Mouse (Mus musculus) lung, embryonic 16.5 days (tissue): ENCODE results near the gene Bace2. TPM values are rescaled to one million over a fixed set of nuclear protein-coding genes. Genes with fewer than 3 reads are reported as not detected.

Experiments used
- ATAC-seq: fragments of 200-750 bp; cut with Nextera tagmentation; 2 replicates; pipeline ENCODE4 v1.8.0; 2017; ENCODE audit warnings: low read depth, mild to moderate bottlenecking, moderate library complexity
- H3K27ac ChIP-seq: fragments of 300-500 bp; sonication (generic); 2 replicates; pipeline ENCODE4 v1.5.1; 2014; ENCODE audit warnings: mild to moderate bottlenecking, control low read depth, low read length
- H3K27me3 ChIP-seq: fragments of 300-500 bp; sonication (generic); 2 replicates; pipeline ENCODE4 v1.6.1; 2014; ENCODE audit warnings: low read depth, low read length, mixed read lengths; ENCODE audit not compliant: control insufficient read depth, insufficient read depth
- H3K36me3 ChIP-seq: fragments of 300-500 bp; sonication (generic); 2 replicates; pipeline ENCODE4 v1.6.1; 2014; ENCODE audit warnings: low read length; ENCODE audit not compliant: control insufficient read depth, insufficient read depth
- H3K4me1 ChIP-seq: fragments of 300-500 bp; sonication (generic); replicated peaks from 2 replicates; pipeline ENCODE4 v1.6.1; 2014; ENCODE audit warnings: low read length, mixed read lengths; ENCODE audit not compliant: control insufficient read depth, insufficient read depth
- H3K4me2 ChIP-seq: fragments of 300-500 bp; sonication (generic); 2 replicates; pipeline ENCODE4 v1.6.1; 2014; ENCODE audit warnings: low read depth, low read length, control low read depth
- H3K4me3 ChIP-seq: fragments of 300-500 bp; sonication (generic); 2 replicates; pipeline ENCODE4 v1.5.1; 2014; ENCODE audit warnings: mild to moderate bottlenecking, low read length, control low read depth
- H3K9ac ChIP-seq: fragments of 300-500 bp; sonication (generic); 2 replicates; pipeline ENCODE4 v1.6.1; 2014; ENCODE audit warnings: low read length, control low read depth
- H3K9me3 ChIP-seq: fragments of 300-500 bp; sonication (generic); 2 replicates; pipeline ENCODE4 v1.6.1; 2016; ENCODE audit warnings: low read length; ENCODE audit not compliant: control insufficient read depth
- WGBS: fragments of 180-500 bp; shearing (Covaris S2); extraction: QIAGEN DNeasy Blood & Tissue Kit; methylation state at CpG from one replicate; pipeline ENCODE4 v1.1.7; 2014; 5-methylcytosine and 5-hydroxymethylcytosine counted together
- polyA plus RNA-seq: library from polyadenylated mRNA; unstranded; fragments of >200 nt; fragmentation: Nextera tagmentation; extraction: Ambion mirVana; gene quantifications from 2 replicates; pipeline ENCODE4 v1.2.1, GENCODE M21; 2015

Gene Bace2
- polyA plus RNA-seq, 1 experiment from 2014 or later: 11.9 TPM

DNA sequence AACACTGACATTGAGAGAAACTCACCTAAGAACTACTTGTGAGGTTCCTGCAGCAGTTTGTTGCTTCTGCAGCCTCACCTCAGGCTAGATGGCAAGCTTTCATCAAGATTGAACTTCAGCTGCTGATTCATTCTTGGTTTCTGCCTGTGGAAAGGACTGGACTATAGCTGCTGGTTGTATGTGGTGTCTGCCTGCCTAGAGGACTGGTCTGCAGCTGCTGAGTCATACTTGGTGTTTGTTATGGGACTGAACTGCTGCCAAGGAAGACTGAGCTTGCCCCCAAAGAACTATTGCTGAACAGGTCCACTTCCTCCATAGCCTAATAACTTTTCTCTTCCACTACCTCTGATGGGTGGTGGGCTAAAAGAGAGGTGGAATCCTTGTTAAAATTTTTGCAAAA, 90.8 kb downstream of the Bace2 start:
- Histone ChIP-seq H3K27me3 (no peaks in the 10 kb centered on the region), H3K4me2 (no peak overlapping the region), H3K4me3 (no peak overlapping the region), H3K9ac (no peak overlapping the region), H3K4me1 (no peaks in the 10 kb centered on the region), H3K36me3 (no peaks in the 10 kb centered on the region), H3K9me3 (no peaks in the 10 kb centered on the region), H3K27ac (no peak overlapping the region)
- ATAC-seq: no peak

DNA sequence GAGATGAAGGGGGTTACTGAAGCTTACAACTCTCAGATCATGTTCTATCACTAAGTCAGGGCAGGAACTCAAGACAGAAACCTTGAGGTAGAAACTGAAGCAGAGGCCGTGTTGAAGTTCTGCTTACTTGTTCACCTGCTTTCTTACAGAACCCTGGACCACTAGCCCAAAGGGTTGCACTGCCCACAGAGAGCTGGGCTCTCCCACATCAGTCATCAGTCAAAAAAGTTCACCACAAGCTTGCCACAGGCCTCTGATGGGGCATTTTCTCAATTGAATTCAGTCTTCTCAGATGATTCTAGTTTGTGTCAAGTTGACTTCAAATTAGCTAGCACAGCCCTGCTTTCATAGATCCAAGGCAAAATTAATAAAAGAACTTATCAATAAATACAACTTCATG, 103.3 kb downstream of the Bace2 start:
- Histone ChIP-seq H3K4me1 (0 out of 2 replicates have a peak, but pooled peaks cover 2% of the 10 kb centered on the region), H3K9me3 (no peaks in the 10 kb centered on the region), H3K27me3 (no peaks in the 10 kb centered on the region), H3K27ac (no peak overlapping the region), H3K4me3 (no peak overlapping the region), H3K9ac (no peak overlapping the region), H3K4me2 (no peak overlapping the region), H3K36me3 (no peaks in the 10 kb centered on the region)
- 69% methylated on average over 1 of the region's 1 CpGs for WGBS
- no peak for ATAC-seq

DNA sequence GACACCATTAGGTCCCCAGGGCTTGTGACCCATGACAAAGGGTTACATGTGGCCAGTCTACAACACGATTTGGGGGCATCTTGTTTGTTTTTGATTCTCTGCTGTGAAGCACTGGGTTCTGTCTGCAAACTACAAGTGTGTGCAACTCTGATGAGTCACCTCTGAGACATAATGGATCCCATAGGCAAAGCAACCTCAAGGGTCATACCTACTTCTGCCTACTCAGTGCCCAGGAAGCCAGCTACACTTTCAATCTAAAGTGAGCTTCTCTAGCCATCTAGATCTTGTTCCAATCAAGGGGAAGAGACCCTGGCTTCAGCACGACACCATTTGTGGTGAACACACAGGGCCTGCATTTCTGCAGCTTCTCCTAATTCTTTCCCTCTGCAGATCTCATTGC, 104.7 kb downstream of the Bace2 start:
- Histone ChIP-seq H3K9ac (no peak overlapping the region), H3K4me1 (0 out of 2 replicates have a peak, but pooled peaks cover 2% of the 10 kb centered on the region), H3K27me3 (no peaks in the 10 kb centered on the region), H3K36me3 (no peaks in the 10 kb centered on the region), H3K9me3 (no peaks in the 10 kb centered on the region), H3K27ac (no peak overlapping the region), H3K4me3 (no peak overlapping the region), H3K4me2 (no peak overlapping the region)
- WGBS: 58% methylated on average over 2 of the region's 2 CpGs
- ATAC-seq: no peak

DNA sequence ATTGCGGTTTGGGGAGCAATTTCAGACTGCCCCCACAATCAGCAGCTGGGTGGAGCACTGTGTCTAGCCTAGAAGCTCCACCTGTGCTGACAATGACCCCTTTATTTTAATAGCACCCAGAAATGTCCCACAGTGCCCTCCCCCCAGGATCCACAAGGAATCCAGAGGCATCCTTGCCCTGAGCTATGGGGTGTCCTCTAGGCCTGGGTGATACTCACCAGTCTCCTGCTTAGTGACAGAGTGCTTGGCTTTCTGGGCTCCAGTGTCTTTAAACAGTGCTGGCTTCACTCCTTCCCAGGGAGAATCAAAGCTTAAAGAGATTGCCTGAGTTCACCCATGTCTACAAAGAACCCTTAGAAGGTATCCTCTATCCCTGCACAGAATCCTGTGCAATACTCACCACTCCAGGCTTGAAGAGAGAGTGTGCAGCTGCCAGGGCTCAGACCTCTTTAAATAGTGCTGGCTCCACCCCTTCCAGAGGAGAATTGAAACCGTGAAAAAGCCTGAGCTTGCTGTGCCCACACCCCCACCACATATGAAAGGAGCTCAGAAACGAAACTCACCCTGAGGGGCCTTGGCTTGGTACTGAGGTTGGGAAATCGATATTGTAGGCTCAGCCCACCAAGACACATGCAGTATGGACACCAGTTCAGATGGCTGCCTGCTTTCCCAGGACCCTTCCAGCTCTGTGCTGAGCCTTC, 106.1 kb downstream of the Bace2 start, which contains the start of gene Mx1:
Mx1 (minus strand) TSS at position 427 of the 701 bp plus-strand sequence.
- 0 out of 2 replicates have a peak, but pooled peaks cover 2% of the 10 kb centered on the region for H3K4me1 ChIP-seq
- H3K36me3 ChIP-seq: no peaks in the 10 kb centered on the region
- no peak within 1 kb of the TSS for H3K27ac ChIP-seq
- H3K4me3 ChIP-seq: no peak within 1 kb of the TSS
- 28% methylated on average over 4 of the region's 4 CpGs for WGBS
- H3K4me2 ChIP-seq: no peak within 1 kb of the TSS
- H3K9ac ChIP-seq: no peak within 1 kb of the TSS
- no peaks in the 10 kb centered on the region for H3K27me3 ChIP-seq
- H3K9me3 ChIP-seq: no peaks in the 10 kb centered on the region
- ATAC-seq: peak; percentile 57

DNA sequence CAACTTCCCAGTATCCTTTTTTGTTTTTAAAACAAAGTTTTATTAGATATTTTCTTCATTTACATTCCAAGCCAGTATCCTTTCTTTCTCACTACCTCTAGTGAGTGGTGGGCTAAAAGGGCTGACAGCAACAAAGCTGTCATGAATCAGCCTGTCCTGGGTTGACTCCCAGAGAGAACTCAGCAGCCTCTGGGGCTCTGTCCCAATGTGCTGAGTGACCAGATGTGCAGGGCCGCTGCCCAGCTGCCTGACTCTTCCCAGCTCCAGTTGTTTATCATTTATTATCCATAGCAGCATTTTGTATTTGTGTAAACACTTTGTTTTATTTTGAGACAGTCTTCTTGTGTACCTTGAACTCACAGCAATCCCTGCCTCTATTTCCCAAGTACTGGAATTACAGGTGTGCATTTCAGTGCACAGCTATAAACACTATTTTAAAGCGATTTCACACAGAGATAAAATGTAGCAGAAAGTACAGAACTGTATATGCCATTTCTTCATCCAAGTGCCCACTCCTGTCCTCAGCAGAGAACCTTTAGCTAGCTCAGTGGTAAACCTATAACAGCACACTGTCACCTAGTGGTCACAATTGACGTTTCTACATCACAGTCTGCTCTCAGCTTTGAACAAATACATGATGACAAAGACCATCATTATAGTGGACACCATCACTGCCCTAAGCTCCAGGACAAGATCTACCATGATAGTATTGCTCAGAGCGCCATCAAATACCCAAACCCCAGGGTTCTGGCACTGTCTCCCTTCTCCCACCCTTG, 109.8 kb downstream of the Bace2 start:
- Histone ChIP-seq H3K36me3 (no peaks in the 10 kb centered on the region), H3K27ac (no peak overlapping the region), H3K9me3 (no peaks in the 10 kb centered on the region), H3K4me1 (0 out of 2 replicates have a peak, but pooled peaks cover 2% of the 10 kb centered on the region), H3K4me3 (no peak overlapping the region), H3K27me3 (no peaks in the 10 kb centered on the region), H3K4me2 (no peak overlapping the region), H3K9ac (no peak overlapping the region)
- ATAC-seq: 0 out of 2 replicates have a peak, but pooled peaks have one; percentile 34
- 43% methylated on average over 4 of the region's 4 CpGs for WGBS

DNA sequence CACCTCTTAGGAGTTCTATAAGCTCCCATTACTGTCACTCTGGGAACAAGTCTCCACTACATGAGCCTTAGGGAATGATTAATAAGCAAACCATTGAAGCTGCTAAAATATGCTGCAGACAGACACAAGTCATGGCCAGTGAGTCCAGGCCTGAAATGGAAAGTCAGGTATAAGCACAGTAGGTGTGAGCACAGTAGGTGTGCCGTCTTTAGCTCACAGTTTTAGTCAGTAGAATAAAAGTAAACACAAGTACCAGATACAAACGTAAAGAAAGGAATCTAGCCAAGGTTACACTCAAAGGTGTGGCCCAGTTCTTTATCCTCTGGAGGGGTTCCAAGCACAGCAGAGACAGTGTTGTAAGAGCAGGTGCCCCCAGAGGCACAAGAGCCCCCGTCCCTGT, 110.9 kb downstream of the Bace2 start:
- no peak overlapping the region for H3K27ac ChIP-seq
- WGBS: 38% methylated on average over 3 of the region's 3 CpGs

DNA sequence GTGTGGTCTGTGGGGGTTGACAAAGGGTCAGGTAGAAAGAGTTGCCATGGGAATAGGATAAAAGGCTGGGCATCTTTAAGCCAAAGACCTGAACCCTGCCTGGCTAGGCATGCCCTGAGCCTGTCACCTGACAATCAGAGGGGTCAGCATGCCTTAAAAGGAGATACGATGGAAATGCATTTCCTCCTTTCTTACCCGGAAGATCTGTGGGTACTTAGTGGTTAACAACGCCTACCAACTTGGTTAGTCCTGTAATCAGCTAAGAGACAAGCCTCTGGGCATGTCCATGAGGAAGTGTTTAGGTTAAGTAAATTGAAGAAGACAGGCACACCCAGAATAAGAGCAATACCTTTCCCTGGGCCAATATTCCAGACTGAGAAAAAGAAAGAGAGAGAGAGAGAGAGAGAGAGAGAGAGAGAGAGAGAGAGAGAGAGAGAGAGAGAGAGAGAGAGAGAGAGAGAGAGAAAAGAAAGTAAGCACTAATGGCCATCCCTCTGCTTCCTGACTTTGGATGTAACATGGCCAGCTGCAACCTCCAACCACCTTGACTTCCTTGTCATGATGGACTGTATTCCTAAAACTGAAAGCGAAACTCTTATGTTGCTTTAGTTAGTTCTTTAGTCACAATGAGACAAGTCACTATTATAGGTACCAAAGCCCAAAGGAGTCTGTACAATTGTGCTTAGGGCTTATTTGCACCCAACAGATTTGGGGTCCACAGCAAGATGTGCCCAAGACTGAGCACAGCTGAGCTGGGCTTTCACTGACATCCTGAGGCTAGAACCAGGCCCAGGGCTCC, 111.7 kb downstream of the Bace2 start:
- no peak for ATAC-seq
- H3K27ac ChIP-seq: no peak overlapping the region
- no peak overlapping the region for H3K4me2 ChIP-seq
- no peaks in the 10 kb centered on the region for H3K4me1 ChIP-seq
- no peaks in the 10 kb centered on the region for H3K9me3 ChIP-seq
- WGBS: 77% methylated on average over 4 of the region's 4 CpGs
- H3K4me3 ChIP-seq: no peak overlapping the region
- H3K9ac ChIP-seq: no peak overlapping the region
- no peaks in the 10 kb centered on the region for H3K27me3 ChIP-seq
- no peaks in the 10 kb centered on the region for H3K36me3 ChIP-seq

More for the DNA sequence above, 110.9 kb downstream of the Bace2 start:
- no peak overlapping the region for H3K4me3 ChIP-seq
- H3K36me3 ChIP-seq: no peaks in the 10 kb centered on the region
- H3K9me3 ChIP-seq: no peaks in the 10 kb centered on the region
- no peak overlapping the region for H3K9ac ChIP-seq
- no peak for ATAC-seq
- no peaks in the 10 kb centered on the region for H3K27me3 ChIP-seq
- H3K4me1 ChIP-seq: 0 out of 2 replicates have a peak, but pooled peaks cover 1% of the 10 kb centered on the region
- no peak overlapping the region for H3K4me2 ChIP-seq

DNA sequence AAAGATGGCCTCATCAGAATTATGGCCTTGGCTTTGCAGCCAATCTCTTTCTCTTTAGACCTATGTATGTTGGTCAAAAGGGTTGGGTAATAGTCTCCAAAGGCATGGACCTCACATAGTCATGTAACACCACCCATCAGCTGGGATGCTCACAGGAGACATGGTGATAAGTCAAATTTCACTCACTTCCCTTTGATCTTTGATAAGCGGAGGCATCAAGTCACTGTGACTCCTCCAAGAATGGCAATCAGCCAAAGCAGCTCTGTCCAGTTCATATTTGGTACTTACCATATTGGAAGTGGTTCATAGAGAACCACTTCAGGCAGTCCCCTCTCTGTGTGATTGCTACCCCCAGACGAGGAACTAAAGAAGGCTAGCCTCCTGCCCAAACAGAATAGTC, 118.1 kb downstream of the Bace2 start:
- WGBS: 56% methylated on average over 2 of the region's 2 CpGs
- no peak overlapping the region for H3K9ac ChIP-seq

DNA sequence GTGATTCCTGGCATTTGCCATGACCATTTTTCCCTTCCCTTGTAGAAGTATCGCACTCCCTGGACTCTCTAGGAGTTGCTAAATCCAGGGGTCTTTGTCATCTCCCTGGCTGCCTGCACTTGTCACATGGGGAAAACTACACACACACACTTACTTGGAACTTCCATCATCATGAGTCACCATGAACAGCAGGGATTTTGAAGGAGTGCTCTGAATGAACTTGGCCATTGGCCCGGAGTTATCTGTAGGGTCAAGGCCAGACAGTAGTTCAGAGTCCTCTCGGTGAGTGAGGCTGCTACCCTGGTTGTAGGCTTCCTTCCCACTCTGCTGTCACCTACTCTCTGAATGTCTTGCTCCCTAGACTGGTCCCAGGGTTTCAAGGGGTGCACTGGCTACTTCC, 119.0 kb downstream of the Bace2 start:
- no peaks in the 10 kb centered on the region for H3K36me3 ChIP-seq
- no peaks in the 10 kb centered on the region for H3K9me3 ChIP-seq
- no peak for ATAC-seq
- 71% methylated on average over 3 of the region's 3 CpGs for WGBS
- no peaks in the 10 kb centered on the region for H3K4me1 ChIP-seq
- no peaks in the 10 kb centered on the region for H3K27me3 ChIP-seq
- H3K4me2 ChIP-seq: no peak overlapping the region
- no peak overlapping the region for H3K9ac ChIP-seq
- H3K4me3 ChIP-seq: no peak overlapping the region
- no peak overlapping the region for H3K27ac ChIP-seq

More for the DNA sequence above, 118.1 kb downstream of the Bace2 start:
- Histone ChIP-seq H3K27ac (no peak overlapping the region), H3K27me3 (no peaks in the 10 kb centered on the region), H3K36me3 (no peaks in the 10 kb centered on the region), H3K9me3 (no peaks in the 10 kb centered on the region), H3K4me2 (no peak overlapping the region), H3K4me3 (no peak overlapping the region), H3K4me1 (no peaks in the 10 kb centered on the region)
- ATAC-seq: no peak
